Mouse (Mus musculus) adrenal gland, adult 2 months (tissue): Measurements from ENCODE around the gene Calcoco1. TPM values are rescaled to one million over a fixed set of nuclear protein-coding genes. Genes with fewer than 3 reads are reported as not detected.
"Not testable (repeated sequence)": the region's sequence is repeated elsewhere in the genome, so short reads cannot be mapped to it uniquely, and the experiment has no call there.

Experiments
- DNase-seq: peaks from one replicate; pipeline ENCODE4 v3.0.0; 2021
- microRNA-seq, 2 experiments: library from miRNA; unstranded; fragments of <30 nt; microRNA quantifications; one replicate each; pipeline ENCODE4 v1.2.0; 2021
- polyA plus RNA-seq: library from polyadenylated mRNA; depleted of rRNA; stranded (reverse); fragments of >200 nt; gene quantifications from 2 replicates; pipeline ENCODE4 v1.2.3, GENCODE M21; 2012; rRNA removed
- total RNA-seq, 2 experiments: library from RNA; stranded (reverse); gene quantifications; 2 replicates each; pipeline ENCODE4 v1.2.3; 2021

The Calcoco1 gene
- total and polyA plus RNA-seq, 3 experiments = 89.3 to 136 (median 93.4) TPM

DNA sequence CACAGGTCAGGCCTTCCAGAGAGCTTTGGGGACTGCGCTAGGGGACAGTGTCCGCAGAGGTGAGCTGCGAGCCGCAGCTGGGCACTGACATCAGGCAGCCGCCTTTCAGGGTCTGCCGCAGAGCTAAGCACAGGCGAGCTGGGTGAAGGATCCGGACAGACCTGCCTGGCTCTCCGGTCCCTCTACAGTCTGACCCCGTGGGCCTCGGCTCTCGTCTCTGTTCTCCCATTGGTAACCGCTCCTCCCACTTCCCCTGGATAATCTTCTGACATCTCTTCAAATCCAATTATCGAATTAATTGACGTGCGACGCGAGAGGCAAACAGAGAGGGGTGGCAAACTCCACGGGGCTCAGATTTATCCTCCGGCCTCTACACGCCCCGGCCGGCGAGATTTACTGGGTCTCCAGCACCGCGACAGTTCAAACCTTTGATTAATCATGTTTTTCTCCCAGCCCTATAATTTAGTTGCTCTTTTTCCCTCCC is 29.6 kb downstream of the Calcoco1 start:
- DNase-seq = peak; percentile 32

DNA sequence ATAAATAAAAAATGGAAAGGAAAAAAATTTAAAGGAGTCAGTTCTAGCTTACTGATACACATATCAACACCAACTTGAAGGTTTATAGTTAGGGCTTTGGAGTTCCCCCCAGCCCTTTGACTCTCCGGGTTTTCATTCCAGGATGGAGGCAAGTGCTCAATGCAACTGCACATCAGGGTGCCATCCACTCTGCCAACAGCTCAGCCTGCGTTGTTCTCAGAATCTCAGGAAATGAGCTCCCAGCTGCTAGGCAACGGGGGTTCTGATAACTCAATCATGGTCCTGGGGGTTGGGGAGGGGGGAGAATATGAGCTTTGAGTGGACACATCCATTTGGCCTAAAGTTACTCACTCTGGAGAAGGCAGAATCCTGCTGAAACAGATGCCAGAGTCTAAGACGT is 36.2 kb downstream of the Calcoco1 start:
- DNase-seq = no peak

DNA sequence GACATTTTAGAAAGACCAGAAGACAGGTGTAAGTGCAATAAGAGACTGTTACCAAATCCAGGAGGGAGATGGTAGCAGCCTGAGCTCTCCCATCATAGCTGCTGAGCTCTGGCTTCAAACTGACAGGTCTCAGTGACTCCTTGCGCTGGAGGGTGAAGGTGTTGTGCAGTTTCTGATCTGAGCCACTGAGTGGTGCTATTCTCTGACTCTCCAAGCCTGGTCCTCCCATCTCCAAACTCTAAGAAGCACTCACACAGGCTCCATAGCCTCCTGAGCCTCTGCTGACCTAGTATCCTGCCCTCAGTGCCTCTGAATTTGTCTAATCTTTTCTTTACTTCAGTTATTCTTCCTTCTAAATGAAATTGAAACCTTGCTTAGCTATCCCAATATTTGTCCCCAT is 38.3 kb downstream of the Calcoco1 start:
- DNase-seq = peak; percentile 38

DNA sequence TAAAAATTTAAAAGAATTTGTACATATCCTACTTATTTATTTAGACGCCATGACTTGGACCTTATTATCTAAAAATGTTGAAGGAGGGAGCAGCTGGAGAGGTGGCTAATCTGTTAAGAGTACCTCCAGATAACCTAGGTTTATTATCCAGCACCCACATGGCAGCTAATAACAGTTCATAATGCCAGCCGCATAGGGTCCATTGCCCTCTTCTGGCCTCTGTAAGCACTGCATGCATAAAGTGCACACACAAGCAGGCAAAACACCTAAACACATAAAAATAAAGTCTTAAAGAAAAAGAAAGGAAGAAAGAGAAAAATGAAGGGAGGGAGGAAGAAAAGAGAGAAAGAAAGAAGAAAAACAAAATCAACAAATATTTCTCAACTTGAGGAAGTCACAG is 45.6 kb downstream of the Calcoco1 start:
- DNase-seq = no peak

DNA sequence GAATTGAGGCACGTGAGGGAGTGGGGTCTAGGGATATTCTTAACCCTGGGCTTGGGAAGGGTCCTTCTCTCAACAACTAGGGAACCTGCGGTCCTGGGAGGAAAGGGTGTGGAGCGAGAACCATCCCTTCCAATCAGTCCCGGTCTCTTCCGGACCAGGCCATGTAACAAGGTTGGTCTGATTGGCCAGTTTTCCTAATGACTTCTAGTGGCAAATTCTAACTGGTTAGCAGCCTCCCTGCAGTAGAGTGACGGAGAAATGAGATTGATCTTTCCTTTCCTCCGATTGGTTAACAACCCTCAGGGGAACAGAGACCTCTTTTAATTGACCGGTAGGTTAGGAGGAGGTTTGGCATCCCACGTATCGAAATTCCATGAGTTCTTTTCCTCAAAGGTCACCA is 48.4 kb downstream of the Calcoco1 start:
- DNase-seq = peak; percentile 61

DNA sequence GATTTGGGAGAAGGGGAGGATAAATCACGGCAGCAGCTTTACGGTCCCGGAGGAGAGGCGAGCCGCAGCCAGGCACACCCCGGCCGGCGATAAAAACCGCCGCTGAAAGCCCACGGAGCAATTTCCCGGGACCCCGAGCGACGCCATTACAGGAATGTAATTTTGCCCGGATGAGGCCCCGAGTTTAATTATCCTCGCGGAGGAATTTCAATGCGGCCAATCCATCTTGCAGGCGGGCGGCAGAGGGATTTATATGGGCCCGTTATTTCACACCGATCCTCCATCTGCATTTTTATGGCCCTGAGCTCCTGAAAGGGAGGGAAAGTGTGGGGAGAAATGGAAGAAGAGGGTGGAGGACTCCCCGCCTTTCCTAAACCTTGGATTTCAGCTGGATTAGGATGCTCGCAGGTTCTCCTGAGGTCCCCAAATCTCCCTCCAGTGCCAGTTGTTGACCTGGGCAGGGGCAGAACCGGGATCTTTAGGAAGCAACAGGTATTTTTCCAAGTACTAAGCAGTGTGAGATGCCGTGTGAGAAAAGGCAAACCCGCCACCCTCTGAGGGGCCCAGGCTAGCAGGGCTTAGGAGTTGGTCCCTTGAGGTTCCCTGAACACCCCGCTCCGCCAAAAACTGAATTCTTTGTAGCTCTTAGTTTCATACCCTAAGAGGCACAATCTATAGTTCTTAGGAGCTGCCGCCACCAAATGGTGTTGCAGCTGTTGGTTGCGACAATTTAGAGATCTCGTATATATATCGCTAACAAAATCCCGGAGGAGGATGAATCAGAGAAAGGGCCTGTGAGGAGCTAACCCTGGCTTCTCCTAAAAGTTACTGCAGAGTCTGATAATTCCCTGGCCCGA is 49.5 kb downstream of the Calcoco1 start, which contains the start of gene Atp5g2:
TSS of gene Atp5g2 (minus strand) at position 138 of the 857 bp plus-strand sequence.
- DNase-seq = peak; percentile 74

DNA sequence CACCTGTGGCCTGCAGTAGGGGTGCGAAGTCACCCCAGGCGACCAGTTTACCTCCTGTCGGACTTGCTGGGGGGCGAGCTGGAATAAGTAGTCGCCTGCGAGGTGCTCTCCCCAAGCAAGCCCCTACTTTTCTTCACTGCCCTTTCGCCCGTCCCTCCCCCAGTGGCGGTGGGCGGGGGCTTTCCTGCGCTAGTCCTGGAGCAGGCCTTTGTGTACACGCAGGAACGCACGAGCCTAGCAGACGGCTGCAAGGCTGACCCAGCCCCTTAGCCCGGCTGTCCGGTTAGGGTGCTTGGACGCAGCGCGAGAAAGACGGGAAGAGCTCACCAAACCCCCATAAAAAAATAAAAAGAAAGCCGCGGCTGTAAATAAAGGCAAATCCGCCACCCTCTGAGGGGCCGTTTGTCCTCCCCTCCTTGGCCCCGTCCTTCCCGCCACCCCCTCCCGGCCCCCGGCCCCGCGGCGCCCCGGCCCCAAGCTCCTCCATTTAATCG is 50.2 kb downstream of the Calcoco1 start:
- DNase-seq = peak; percentile 93

DNA sequence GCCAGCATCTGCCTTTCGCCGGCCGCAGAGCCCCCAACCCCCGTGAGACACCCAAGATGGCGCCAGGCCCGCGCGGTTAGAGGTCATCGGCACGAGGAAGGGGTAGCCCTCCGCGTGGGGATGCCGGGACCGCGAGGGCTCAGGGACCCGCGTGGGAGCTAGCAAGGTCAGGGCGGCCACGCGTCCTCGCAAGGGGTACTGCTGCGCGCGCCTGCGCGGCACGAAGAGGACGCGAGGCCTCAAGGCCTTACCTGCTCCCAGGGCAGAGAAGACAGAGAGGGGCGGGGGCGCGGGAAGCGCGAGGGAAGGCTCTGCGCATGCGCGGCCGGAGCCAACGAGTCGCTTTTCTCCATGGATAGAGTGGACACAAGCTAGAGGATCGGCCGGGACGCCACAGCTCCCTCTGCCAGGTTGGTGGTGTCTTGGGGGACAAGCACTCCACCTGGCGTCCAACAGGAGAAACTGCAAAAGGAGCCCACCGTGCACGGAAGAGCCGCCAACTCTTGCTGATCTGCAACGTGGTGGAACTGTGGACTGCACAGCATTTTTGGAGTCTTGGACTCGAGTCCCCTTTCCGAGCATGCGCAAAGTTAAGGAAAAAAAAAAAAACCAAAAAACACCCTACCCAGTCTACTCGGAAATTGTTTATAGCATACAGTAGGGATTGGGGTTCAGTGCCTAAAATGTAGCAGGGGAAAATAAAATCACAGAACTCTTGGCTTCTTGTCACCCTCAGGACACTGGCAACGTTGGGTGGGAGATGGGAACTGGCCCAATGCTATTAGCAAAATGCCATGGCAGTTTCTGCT is 51.0 kb downstream of the Calcoco1 start:
- peak; percentile 99 for DNase-seq

DNA sequence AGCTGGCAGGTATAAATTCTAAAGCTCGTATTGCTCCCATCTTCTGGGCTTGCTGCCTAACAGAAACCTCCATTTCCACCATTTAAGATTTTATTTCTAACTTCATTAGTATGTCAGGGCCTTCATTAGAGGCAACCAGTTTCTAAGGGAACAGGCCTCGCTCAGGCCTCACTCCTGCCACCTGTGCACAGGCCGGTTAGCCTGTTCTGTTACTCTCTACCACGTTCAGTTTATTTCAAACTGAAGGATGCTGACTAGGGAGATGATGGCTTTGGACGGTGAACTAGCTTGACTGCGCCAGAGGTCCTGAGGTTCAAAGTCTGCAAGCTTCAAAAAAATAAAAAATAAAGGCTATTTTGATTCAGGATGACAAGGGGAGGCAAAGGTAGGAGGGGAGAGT is 51.7 kb downstream of the Calcoco1 start:
- no peak for DNase-seq

DNA sequence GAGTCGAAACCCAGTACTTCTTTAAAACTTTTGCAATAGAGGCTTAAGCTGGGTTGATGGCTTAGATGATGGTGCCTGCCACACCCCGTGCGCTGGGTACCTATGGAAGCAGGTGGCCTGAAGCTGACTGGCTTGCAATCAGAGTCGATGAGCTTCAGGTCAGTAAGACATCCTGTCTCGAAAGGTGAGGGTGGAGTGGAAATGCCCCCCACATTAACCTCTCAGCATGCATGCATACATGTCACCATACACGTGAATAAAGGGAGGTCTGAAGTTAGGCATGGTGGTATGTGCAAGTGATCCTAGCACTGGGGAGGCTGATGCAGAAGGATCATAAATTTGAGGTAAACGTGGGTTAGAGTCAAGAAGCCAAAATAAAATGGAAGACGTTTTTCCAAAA is 52.4 kb downstream of the Calcoco1 start:
- DNase-seq = no peak

DNA sequence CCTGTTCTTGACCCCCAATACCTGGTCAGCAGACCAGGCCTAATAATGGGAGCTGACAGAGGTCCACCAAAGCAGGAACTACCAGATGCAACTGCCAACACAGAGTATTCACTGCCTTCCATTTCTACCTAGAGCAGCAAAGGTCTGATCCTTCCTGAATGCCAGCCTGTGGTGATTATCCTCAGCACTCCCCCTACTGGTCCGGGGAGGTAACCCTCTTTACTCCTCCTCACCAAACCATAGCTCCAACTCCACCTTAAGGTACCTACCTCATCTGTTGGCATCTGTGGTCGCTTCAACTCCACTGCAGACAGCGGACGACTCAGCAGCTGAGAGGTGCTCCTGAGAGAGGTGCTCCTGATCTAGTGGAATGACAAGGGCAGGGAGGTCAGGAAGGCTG is 56.5 kb downstream of the Calcoco1 start:
- peak; percentile 49 for DNase-seq

DNA sequence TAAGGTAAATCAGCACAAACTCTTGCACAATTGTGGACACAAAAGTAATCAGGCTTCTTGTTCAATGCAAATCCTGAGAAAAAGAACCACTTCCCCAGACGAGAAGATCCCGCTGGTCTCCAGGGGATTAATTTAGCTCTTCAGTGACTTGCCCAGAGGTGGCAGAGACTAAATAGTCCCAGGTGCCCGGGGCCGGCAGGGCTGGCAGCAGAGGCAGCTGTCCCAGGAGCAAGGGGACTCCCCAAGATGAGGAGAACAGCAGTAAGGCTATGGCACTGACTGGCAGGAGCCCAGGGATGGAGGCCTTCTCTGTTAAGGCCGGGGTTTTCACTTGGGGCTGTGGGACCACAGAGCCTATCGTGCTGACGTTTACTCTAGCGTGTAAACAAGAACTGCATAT is 58.2 kb downstream of the Calcoco1 start:
- no peak for DNase-seq

DNA sequence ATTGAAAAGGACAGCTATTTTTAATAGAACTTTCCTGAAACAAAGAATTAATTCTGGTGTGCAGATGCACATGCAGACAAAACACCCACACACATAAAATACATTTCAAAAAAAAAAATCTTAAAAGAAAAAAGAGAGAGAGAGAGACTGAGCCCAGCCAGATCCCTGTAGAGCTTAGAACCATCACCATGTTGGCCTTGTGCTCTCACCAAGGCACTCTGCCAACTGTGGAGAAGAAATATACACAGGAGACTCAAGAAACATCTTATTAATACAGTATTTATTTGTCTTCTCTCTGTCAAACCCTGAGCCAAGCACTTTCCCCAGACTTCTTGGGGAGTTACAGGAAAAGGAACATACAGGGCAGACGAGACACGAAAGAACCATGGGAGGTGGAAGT is 59.4 kb downstream of the Calcoco1 start:
- DNase-seq = not testable (repeated sequence)

DNA sequence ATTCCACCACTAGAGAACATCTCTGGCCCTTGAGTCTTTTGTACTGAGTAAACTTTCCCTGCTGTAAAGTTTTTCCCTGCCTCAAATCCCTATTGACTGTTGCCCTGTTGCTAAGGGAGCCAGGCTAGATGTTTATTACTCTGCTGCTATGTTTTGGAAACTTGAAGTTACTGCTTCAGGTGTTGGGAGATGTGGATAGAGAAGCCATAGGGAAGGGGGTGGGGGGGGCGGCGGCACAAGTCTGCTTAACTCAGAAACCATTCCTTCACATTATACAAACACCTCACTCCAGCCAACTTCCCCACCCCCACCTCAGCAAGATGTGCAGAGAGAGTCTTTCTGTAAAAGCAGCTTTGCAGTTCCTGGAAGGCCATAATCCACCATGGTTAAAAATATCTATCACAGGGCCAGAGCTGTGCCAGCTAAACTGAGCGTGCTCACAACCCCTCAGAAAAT is 64.0 kb downstream of the Calcoco1 start:
- no peak for DNase-seq

Small RNA genes lying within 50 kb of the gene (microRNA-seq; reads per million reads assigned to microRNA genes)
- 0 to 0.44 reads per million in 2 experiments for gene Mir688

Other genes with a start within 250 kb of the Calcoco1 start
- gene Gm10337, start 218.5 kb downstream of the Calcoco1 start, total RNA-seq = not detected
- not detected in 2 replicates for gene Gm10337, start 218.5 kb downstream of the Calcoco1 start, polyA plus RNA-seq
- 10 to 100 TPM in 1 of 2 experiments, 1 to 10 TPM in 1; 5.2 to 15.1 TPM for gene Map3k12, start 205.1 kb downstream of the Calcoco1 start, total RNA-seq
- 10.6 and 12.0 TPM in 2 replicates for gene Map3k12, start 205.1 kb downstream of the Calcoco1 start, polyA plus RNA-seq
- 10 to 100 TPM; 30.5 to 32.5 TPM for gene Tarbp2, start 204.0 kb downstream of the Calcoco1 start, total RNA-seq
- 60.7 and 64.1 TPM in 2 replicates for gene Tarbp2, start 204.0 kb downstream of the Calcoco1 start, polyA plus RNA-seq
- 1 to 10 TPM in 1 of 2 experiments, under 1 TPM in 1; 0.62 to 2.1 TPM for gene Npff, start 197.2 kb downstream of the Calcoco1 start, total RNA-seq
- gene Npff, start 197.2 kb downstream of the Calcoco1 start, polyA plus RNA-seq = 2.9 and 4.0 TPM in 2 replicates
- gene Gm28047, start 97.1 kb downstream of the Calcoco1 start, total RNA-seq = 1 to 10 TPM; 1.5 to 3.4 TPM
- gene Gm28047, start 97.1 kb downstream of the Calcoco1 start, polyA plus RNA-seq = 0.10 TPM in 1 of 2 replicates, not detected in the other
- 10 to 100 TPM; 58.5 to 74.4 TPM for gene Atf7, start 96.7 kb downstream of the Calcoco1 start, total RNA-seq
- gene Atf7, start 96.7 kb downstream of the Calcoco1 start, polyA plus RNA-seq = 44.0 and 64.5 TPM in 2 replicates
- gene Atp5g2, start 49.8 kb downstream of the Calcoco1 start, total RNA-seq = 10 to 100 TPM; 19.5 to 24.2 TPM
- 415 and 492 TPM in 2 replicates for gene Atp5g2, start 49.8 kb downstream of the Calcoco1 start, polyA plus RNA-seq
- not detected for gene Hoxc13, start 198.9 kb upstream of the Calcoco1 start, total RNA-seq
- not detected in 2 replicates for gene Hoxc13, start 198.9 kb upstream of the Calcoco1 start, polyA plus RNA-seq
- not detected for gene Hoxc12, start 214.6 kb upstream of the Calcoco1 start, total RNA-seq
- gene Hoxc12, start 214.6 kb upstream of the Calcoco1 start, polyA plus RNA-seq = not detected in 2 replicates
- gene Hoxc11, start 232.2 kb upstream of the Calcoco1 start, total RNA-seq = not detected
- gene Hoxc11, start 232.2 kb upstream of the Calcoco1 start, polyA plus RNA-seq = not detected in 2 replicates
- under 1 TPM; 0.31 to 0.43 TPM for gene Hoxc10, start 244.6 kb upstream of the Calcoco1 start, total RNA-seq
- gene Hoxc10, start 244.6 kb upstream of the Calcoco1 start, polyA plus RNA-seq = 0.10 TPM in 1 of 2 replicates, not detected in the other
- 10 to 100 TPM in 1 of 2 experiments, 1 to 10 TPM in 1; 6.7 to 10.3 TPM for gene Hoxc5, start 245.3 kb upstream of the Calcoco1 start, total RNA-seq
- gene Hoxc5, start 245.3 kb upstream of the Calcoco1 start, polyA plus RNA-seq = 7.0 and 7.5 TPM in 2 replicates